Mouse (Mus musculus): ENCODE results near the gene Trmt10a. TPM values are rescaled to one million over a fixed set of nuclear protein-coding genes. Genes with fewer than 3 reads are reported as not detected.

Gene Trmt10a
- total and polyA plus RNA-seq, 3 experiments: 0.47 to 3.8 (median 3.2) TPM

GRCm38 (mm10) chr3:138116871-138117270, 26.4 kb upstream of the Trmt10a start:
- Histone ChIP-seq H3K36me3 (ENCODE audit: control insufficient read depth, insufficient read depth, low read length) (peaks cover 10% of the 10 kb centered on the region), H3K9ac (ENCODE audit: low read depth, low read length) (no peak overlapping the region), H3K4me1 (ENCODE audit: control insufficient read depth, insufficient read depth, low read length) (peaks cover 10% of the 10 kb centered on the region), H3K79me2 (replicated peaks; ENCODE audit: control insufficient read depth, insufficient read depth, low read length) (no peaks in the 10 kb centered on the region), H3K27me3 (ENCODE audit: control insufficient read depth, insufficient read depth, low read length) (no peaks in the 10 kb centered on the region), H3K4me3 (no peak overlapping the region), H3K27ac (peak overlapping the region; percentile 68)
- DNase-seq: peak; percentile 43 to 73
- TF ChIP-seq EP300 (IDR thresholded peaks at IDR 0.05; ENCODE audit: insufficient read depth, low read depth, low read length) (no peak), POLR2A (IDR thresholded peaks at IDR 0.05; ENCODE audit: insufficient read depth, low read depth, low read length) (no peak), CTCF (IDR thresholded peaks at IDR 0.05) (no peak)
- 36% methylated on average over 4 of the region's 4 CpGs for WGBS
- intact Hi-C loops (cut with DNase I): no loop called here

- Histone ChIP-seq H3K36me3 (ENCODE audit: control insufficient read depth, insufficient read depth, low read length) (peaks cover 10% of the 10 kb centered on the region), H3K4me1 (ENCODE audit: control insufficient read depth, insufficient read depth, low read length) (peaks cover 10% of the 10 kb centered on the region), H3K27ac (peak overlapping the region; percentile 68), H3K79me2 (replicated peaks; ENCODE audit: control insufficient read depth, insufficient read depth, low read length) (no peaks in the 10 kb centered on the region), H3K9ac (ENCODE audit: low read depth, low read length) (no peak overlapping the region), H3K27me3 (ENCODE audit: control insufficient read depth, insufficient read depth, low read length) (no peaks in the 10 kb centered on the region), H3K4me3 (no peak overlapping the region)
- TF ChIP-seq CTCF (IDR thresholded peaks at IDR 0.05): no peak
- no peak for TF ChIP-seq POLR2A (IDR thresholded peaks at IDR 0.05; ENCODE audit: insufficient read depth, low read depth, low read length)
- no peak for DNase-seq
- intact Hi-C loops (cut with DNase I): no loop called here
- 34% methylated on average over 6 of the region's 6 CpGs for WGBS
These were observed 24.9 kb upstream of the Trmt10a start for GRCm38 (mm10) chr3:138118392-138118791.

GRCm38 (mm10) chr3:138118831-138119230, 24.4 kb upstream of the Trmt10a start:
- WGBS: 37% methylated on average over 14 of the region's 14 CpGs
- H3K4me3 ChIP-seq: no peak overlapping the region
- intact Hi-C loops (cut with DNase I): no loop called here

GRCm38 (mm10) chr3:138119444-138120105, 23.7 kb upstream of the Trmt10a start:
- Histone ChIP-seq H3K4me3 (no peak overlapping the region), H3K27me3 (ENCODE audit: control insufficient read depth, insufficient read depth, low read length) (no peaks in the 10 kb centered on the region), H3K4me1 (ENCODE audit: control insufficient read depth, insufficient read depth, low read length) (peaks cover 10% of the 10 kb centered on the region), H3K9ac (ENCODE audit: low read depth, low read length) (peak overlapping the region; percentile 44; the same call in 1 of the 2 replicates), H3K79me2 (replicated peaks; ENCODE audit: control insufficient read depth, insufficient read depth, low read length) (no peaks in the 10 kb centered on the region), H3K27ac (peak overlapping the region; percentile 68), H3K36me3 (ENCODE audit: control insufficient read depth, insufficient read depth, low read length) (peaks cover 10% of the 10 kb centered on the region)
- DNase-seq: peak in 1 of 2 experiments; percentile 34
- intact Hi-C loops (cut with DNase I): no loop called here
- 56% methylated on average over 16 of the region's 16 CpGs for WGBS
- no peak for TF ChIP-seq POLR2A (IDR thresholded peaks at IDR 0.05; ENCODE audit: insufficient read depth, low read depth, low read length)
- no peak for TF ChIP-seq EP300 (IDR thresholded peaks at IDR 0.05; ENCODE audit: insufficient read depth, low read depth, low read length)
- peak; percentile 32; the same call in 1 of the 2 replicates for TF ChIP-seq CTCF (IDR thresholded peaks at IDR 0.05)

More at GRCm38 (mm10) chr3:138118831-138119230, 24.4 kb upstream of the Trmt10a start:
- DNase-seq: no peak
- Histone ChIP-seq H3K27me3 (ENCODE audit: control insufficient read depth, insufficient read depth, low read length) (no peaks in the 10 kb centered on the region), H3K27ac (peak overlapping the region; percentile 68), H3K79me2 (replicated peaks; ENCODE audit: control insufficient read depth, insufficient read depth, low read length) (no peaks in the 10 kb centered on the region), H3K4me1 (ENCODE audit: control insufficient read depth, insufficient read depth, low read length) (peaks cover 10% of the 10 kb centered on the region), H3K36me3 (ENCODE audit: control insufficient read depth, insufficient read depth, low read length) (peaks cover 10% of the 10 kb centered on the region), H3K9ac (ENCODE audit: low read depth, low read length) (peak overlapping the region; percentile 43)
- TF ChIP-seq POLR2A (IDR thresholded peaks at IDR 0.05; ENCODE audit: insufficient read depth, low read depth, low read length): no peak
- TF ChIP-seq EP300 (IDR thresholded peaks at IDR 0.05; ENCODE audit: insufficient read depth, low read depth, low read length): no peak
- TF ChIP-seq CTCF (IDR thresholded peaks at IDR 0.05): no peak

- 92% methylated on average over 2 of the region's 2 CpGs for WGBS
- intact Hi-C loops (cut with DNase I): no loop called here
- no peak overlapping the region for H3K27ac ChIP-seq
These were observed 21.8 kb upstream of the Trmt10a start for GRCm38 (mm10) chr3:138121461-138121860.

GRCm38 (mm10) chr3:138123842-138124241, 19.4 kb upstream of the Trmt10a start:
- no peaks in the 10 kb centered on the region for H3K27me3 ChIP-seq (ENCODE audit: control insufficient read depth, insufficient read depth, low read length)
- peaks cover 4% of the 10 kb centered on the region for H3K4me1 ChIP-seq (ENCODE audit: control insufficient read depth, insufficient read depth, low read length)
- no peak overlapping the region for H3K27ac ChIP-seq
- no peak for DNase-seq
- H3K79me2 ChIP-seq (replicated peaks; ENCODE audit: control insufficient read depth, insufficient read depth, low read length): no peaks in the 10 kb centered on the region
- intact Hi-C loops (cut with DNase I): no loop called here
- 81% methylated on average over 10 of the region's 10 CpGs for WGBS
- H3K36me3 ChIP-seq (ENCODE audit: control insufficient read depth, insufficient read depth, low read length): no peaks in the 10 kb centered on the region
- no peak overlapping the region for H3K9ac ChIP-seq (ENCODE audit: low read depth, low read length)
- H3K4me3 ChIP-seq: no peak overlapping the region
- TF ChIP-seq EP300 (IDR thresholded peaks at IDR 0.05; ENCODE audit: insufficient read depth, low read depth, low read length) (no peak), POLR2A (IDR thresholded peaks at IDR 0.05; ENCODE audit: insufficient read depth, low read depth, low read length) (no peak), CTCF (IDR thresholded peaks at IDR 0.05) (no peak)

More at GRCm38 (mm10) chr3:138121461-138121860, 21.8 kb upstream of the Trmt10a start:
- no peaks in the 10 kb centered on the region for H3K79me2 ChIP-seq (replicated peaks; ENCODE audit: control insufficient read depth, insufficient read depth, low read length)
- peaks cover 7% of the 10 kb centered on the region for H3K4me1 ChIP-seq (ENCODE audit: control insufficient read depth, insufficient read depth, low read length)
- no peak overlapping the region for H3K4me3 ChIP-seq
- H3K9ac ChIP-seq (ENCODE audit: low read depth, low read length): no peak overlapping the region
- DNase-seq: no peak
- no peaks in the 10 kb centered on the region for H3K27me3 ChIP-seq (ENCODE audit: control insufficient read depth, insufficient read depth, low read length)
- TF ChIP-seq EP300 (IDR thresholded peaks at IDR 0.05; ENCODE audit: insufficient read depth, low read depth, low read length): no peak
- TF ChIP-seq CTCF (IDR thresholded peaks at IDR 0.05): no peak
- no peak for TF ChIP-seq POLR2A (IDR thresholded peaks at IDR 0.05; ENCODE audit: insufficient read depth, low read depth, low read length)
- peaks cover 8% of the 10 kb centered on the region for H3K36me3 ChIP-seq (ENCODE audit: control insufficient read depth, insufficient read depth, low read length)
